Mouse (Mus musculus) left cerebral cortex, adult 18-20 months (tissue): Measurements from ENCODE around the gene Zbtb20. TPM values are rescaled to one million over a fixed set of nuclear protein-coding genes. Genes with fewer than 3 reads are reported as not detected.

Experiments used
- DNase-seq, 2 experiments: peaks; one replicate each; pipeline ENCODE4 v3.0.0; 2021 to 2022; ENCODE audit warnings: low spot score in 2 of 2, mixed read lengths in 1 of 2
- total RNA-seq, 2 experiments: library from RNA; stranded (reverse); gene quantifications; 2 replicates each; pipeline ENCODE4 v1.2.3; 2021

Zbtb20 gene
- total RNA-seq, 2 experiments from 2014 or later, result 44.7 to 44.8 TPM

GRCm38 (mm10) chr16:43431514-43432371 is 556.1 kb downstream of the Zbtb20 start:
- DNase-seq, result no peak

GRCm38 (mm10) chr16:43434941-43435340 is 559.3 kb downstream of the Zbtb20 start:
- DNase-seq, result peak; percentile 15 to 21

GRCm38 (mm10) chr16:43438878-43439371 is 563.2 kb downstream of the Zbtb20 start:
- no peak for DNase-seq

GRCm38 (mm10) chr16:43441392-43441791 is 565.7 kb downstream of the Zbtb20 start:
- DNase-seq, result no peak

DNA sequence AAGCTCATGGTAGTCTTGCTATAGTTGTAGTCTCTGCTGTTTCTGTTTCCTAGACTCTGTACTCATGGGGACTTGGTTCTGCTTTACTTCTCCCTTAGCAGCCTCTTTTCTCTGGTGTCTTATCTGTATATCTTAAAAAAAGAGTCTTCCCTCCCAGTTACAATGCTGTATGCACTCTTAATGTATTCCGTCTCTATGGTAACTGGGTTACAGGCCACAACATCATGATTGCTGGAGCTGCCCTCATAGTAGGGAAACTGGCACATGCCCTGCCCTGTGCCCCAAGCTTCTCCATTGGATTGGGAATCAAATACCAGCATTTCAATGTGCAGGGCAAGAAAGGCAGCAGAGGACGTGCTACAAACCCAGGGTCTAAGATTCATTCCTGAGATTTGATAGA is 567.4 kb downstream of the Zbtb20 start:
- DNase-seq, result no peak

- DNase-seq, result no peak
These were observed 572.7 kb downstream of the Zbtb20 start for GRCm38 (mm10) chr16:43448141-43448981.

DNA sequence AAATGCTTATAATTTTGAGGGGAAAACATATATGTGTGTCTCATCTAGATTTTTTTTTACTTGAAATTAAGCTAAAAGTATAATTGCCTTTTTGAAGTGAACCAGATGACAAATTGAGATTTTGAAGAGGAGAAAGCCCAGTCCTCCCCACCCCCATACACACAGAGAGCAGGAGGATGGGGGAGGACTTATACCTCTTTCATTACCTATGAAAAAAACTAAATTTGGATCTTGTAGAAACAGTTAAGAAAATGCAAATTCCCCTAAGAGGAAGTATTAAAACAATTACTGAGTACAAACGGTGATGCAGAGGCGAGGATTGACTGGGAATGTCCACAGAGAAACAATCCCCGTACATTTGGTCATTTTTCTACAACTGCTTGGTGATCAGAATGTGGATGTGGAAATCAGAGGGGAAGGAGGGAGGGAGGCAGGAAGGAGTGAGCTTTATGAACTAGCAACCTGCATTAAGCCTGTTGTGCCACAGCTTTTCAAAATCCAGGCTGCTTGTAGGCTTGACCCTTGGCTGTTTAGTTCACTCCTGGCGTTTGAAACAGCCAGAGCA is 578.8 kb downstream of the Zbtb20 start:
- DNase-seq, result no peak

DNA sequence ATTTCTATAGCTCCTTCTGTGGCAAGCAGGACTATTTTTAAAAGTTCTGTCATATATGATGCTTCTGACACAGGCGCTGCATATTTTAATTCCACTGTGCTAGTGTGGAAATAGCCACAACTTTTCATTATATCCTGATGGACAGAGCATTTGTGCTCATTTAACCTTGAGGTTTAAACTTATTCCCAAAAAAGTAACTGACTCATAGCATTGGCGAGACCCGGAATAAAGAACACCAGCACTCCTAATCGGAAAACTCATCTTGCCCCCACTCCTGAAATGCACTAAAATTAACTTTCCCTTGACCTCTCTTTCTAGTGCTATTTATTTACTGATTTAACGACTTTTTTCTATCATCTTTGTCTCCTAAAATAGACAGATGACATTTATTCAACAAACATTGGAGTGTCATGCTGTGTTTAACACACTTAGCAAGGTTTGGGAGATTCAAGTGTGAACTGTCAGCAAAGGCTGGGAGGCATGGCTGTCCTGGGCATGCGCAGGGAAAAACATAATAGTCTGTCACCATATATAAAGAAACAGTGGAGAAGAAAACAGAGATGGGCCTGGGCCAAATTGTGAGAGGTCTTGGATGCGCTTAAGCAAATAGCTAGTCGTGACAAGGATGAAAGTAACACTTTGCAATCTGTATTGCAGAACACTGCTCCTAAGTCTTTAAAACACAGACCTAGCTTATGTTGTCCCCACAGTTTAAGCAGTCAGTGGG is 580.9 kb downstream of the Zbtb20 start:
- DNase-seq, result no peak

DNA sequence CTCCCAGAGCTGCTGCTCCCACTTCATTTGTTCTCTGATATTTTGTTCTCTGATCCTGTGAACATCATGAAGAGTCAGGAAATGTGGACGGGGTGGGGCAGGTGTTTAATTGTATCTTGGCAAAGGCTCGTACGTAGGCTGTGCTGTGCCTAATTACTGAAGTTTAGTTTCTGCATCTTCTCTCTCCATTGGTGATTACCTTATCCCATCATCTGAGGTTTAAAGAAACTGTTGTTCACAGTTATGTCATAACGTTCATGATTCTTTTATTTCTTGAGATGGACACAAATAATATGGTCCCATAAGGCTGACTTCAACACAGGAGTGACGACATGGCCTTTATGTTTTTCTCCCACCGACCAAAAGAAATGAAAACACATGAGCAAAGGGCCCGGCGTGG is 582.1 kb downstream of the Zbtb20 start:
- DNase-seq, result no peak

GRCm38 (mm10) chr16:43458726-43459223 is 583.1 kb downstream of the Zbtb20 start:
- DNase-seq, result no peak

DNA sequence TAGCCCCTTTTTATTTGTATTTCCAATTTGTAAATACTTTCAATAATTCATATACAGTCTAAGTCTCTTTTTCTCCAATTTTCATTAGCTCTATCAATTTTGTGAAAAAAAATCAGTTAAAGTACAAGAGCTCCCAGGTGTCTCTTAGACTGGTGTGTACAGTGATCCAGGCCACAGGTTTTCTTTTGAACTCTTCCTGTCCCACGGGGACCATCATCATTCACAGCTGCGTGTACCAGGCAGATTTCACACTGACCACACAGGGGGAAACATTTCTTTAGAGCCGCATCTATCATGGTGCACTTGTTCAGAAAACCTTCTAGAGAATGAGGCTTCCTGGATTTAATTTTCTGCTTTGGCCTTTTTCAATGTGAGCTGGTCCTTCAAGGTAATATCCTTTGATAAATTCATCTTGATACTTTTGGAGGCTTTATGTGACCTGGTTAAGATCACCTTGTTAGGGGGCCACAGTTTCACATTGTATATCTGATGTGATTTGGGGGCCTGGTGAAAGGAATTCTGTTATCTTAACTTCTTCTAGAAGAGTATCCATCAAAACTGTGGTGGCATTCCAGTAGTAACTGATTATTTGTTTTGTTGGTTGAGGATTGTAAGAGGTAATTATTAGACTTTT is 586.2 kb downstream of the Zbtb20 start:
- DNase-seq, result no peak

DNA sequence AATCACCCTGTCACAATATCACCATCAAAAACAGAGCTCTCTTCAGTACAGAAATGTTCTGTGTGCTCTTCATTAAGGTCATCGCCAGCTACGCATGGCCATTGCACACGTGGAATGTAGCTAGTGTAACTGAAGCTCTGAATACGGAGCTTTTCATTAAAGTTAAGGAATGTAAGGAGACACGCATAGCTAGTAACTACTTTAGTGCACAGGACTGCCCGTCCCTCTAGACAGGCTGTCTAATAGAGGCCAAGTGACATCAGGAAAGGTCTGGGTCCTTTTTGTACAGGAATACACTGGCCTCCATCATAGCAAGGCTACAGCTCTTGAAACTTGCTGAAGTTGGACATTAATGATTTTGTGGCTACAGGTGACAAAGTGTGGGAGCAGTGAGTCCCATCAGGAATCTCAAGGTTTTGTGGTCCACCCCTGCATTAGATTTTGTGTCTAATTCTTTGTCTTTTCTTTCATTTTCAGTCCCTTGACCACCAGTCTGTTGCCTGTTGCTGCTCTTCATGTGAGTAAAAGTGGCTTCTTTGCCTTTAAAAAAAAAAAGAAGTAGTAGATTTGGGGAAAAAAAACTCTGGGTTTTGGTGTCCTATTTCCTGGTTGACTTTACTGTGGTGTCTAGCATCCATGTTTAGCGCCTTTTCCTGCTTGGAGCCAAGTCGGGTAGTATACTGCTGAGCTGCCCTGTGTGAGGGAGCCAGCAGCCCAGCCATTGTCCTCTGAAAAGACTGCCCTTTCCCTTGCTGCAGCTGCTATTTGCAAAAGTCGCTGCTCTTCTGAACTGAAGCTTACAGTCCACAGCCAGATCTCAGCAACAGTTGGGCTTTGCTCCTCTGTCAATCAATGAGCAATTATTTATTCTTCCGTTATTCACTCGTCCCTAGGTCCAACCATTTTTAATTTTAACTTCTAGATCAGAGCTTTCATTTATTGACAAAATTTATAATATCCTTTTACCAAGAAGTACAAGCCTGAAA is 587.1 kb downstream of the Zbtb20 start:
- no peak for DNase-seq

DNA sequence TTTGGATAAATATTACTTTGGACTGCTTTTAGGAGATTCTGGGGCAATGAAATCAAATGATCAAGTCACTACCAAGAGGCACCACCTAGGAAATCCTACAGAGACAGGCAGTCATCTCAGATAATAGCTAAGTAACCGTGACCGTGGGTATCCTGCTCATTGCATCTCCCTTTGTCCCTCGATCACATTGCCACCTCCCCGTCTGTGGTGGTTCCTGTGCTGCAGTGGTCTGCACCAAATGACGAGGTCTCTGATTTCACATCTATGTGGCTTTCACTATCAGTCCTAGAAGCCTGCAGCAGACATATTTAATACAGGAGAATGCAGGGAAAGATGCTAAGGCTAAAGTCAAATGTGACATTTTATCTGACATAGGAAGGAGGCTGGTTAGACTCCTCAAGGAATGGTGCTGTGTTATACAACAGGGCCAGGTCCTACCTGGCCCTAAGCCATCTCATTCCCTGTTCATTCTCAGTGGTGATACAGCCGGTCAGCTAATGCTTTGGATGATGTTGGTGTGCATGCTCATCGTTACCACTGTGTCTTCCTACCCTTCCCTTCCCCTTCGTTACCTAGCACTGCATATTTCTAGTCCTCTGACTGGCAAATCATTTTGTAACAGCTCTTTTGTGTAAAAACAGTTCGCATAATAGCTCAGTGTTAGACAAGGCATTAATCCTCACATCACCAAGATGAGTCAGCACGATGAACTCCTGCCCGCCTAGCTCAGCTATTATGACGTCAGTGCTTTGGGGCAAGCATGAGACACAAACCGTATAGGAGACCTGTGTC is 588.2 kb downstream of the Zbtb20 start:
- peak in 1 of 2 experiments; percentile 17 for DNase-seq

GRCm38 (mm10) chr16:43464476-43465080 is 588.9 kb downstream of the Zbtb20 start:
- DNase-seq, result no peak

- no peak for DNase-seq
These were observed 589.7 kb downstream of the Zbtb20 start for GRCm38 (mm10) chr16:43465368-43465839.

DNA sequence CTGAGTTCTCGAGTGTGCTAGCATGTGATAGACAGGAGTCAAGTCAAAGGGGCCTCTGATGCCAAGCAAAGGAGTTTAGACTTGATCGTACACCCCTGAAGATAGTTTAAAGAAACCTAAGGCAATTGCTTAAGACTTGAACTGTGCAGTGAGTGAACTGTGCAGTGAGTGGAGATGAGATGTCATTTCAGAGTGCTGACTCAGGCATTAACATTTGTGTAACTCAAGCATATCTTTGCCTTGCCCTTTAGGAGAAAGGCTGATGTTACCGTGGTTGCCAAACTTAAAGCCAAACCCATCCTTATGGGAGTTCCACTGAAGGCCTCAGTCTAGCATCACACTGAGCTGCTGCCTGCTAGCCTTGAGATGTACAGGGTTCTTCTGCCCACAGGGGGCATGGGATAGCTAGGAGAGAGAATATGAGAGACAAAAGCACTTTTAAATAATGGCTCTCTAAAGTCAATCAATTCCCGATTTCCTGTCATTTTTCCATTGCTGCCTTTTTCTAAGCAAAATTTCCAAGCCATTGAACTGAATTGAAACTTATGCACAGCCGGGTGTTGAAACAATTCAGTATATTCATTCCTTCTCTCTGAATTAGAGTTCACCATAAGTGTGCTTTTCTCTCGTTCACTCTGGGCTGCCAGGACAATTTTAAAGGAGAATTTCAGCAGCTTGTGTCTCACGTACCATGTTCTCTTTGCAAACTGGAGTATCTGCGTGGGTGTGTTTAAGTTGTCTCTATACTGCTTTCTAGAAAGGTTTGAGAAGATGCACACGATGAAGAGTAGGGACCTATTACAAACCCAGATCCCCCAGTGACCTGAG is 590.5 kb downstream of the Zbtb20 start:
- DNase-seq, result no peak

DNA sequence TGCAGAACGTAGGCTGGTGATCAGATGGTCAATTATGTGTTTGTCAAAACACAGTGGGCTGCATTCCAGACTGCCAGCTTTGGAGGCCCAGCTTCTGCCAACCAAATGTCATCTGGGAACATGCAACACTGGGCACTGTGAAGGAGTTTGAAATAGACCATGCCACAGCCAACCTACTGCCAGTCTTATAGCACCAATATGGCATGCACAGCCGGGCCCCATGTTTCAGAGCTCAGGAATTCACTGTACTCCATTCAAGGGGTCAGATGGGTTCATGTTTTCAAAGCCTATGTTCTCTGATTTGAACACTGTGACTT is 591.0 kb downstream of the Zbtb20 start:
- no peak for DNase-seq
